Mouse (Mus musculus) myocyte (in vitro differentiated cells): ENCODE measurements around the gene Mgat2.

Experiments used
- CEBPB ChIP-seq: IDR thresholded peaks from 2 replicates; pipeline ENCODE4 v1.6.1; 2011; ENCODE audit warnings: mild to moderate bottlenecking, moderate library complexity; ENCODE audit not compliant: poor library complexity, insufficient read depth, severe bottlenecking
- E2F4 ChIP-seq: IDR thresholded peaks from one replicate; pipeline ENCODE4 v1.6.1; 2011; ENCODE audit warnings: mild to moderate bottlenecking, control low read depth, moderate library complexity; ENCODE audit not compliant: insufficient read depth
- MAX ChIP-seq: IDR thresholded peaks from one replicate; pipeline ENCODE4 v1.6.1; 2011; ENCODE audit warnings: low read depth, mild to moderate bottlenecking, control low read depth
- MYOG ChIP-seq, 3 experiments: IDR thresholded peaks; one replicate each; pipeline ENCODE4 v1.6.1; 2011; ENCODE audit warnings: control low read depth in 2 of 3, low read depth in 2 of 3, mild to moderate bottlenecking in 2 of 3; ENCODE audit not compliant: insufficient read length in 2 of 3, control insufficient read depth in 1 of 3, insufficient read depth in 1 of 3
- POLR2A ChIP-seq: IDR thresholded peaks from one replicate; pipeline ENCODE4 v1.6.1; 2011; ENCODE audit warnings: low read depth, mild to moderate bottlenecking, control low read depth, moderate library complexity; ENCODE audit not compliant: insufficient read length
- POLR2AphosphoS2 ChIP-seq: IDR thresholded peaks from one replicate; pipeline ENCODE4 v1.6.1; 2011; ENCODE audit warnings: low read depth, control low read depth; ENCODE audit not compliant: insufficient read length
- REST ChIP-seq: IDR thresholded peaks from one replicate; pipeline ENCODE4 v1.6.1; 2011; ENCODE audit warnings: mild to moderate bottlenecking, control low read depth, moderate library complexity; ENCODE audit not compliant: insufficient read depth, insufficient read length
- SRF ChIP-seq: IDR thresholded peaks from one replicate; pipeline ENCODE4 v1.6.1; 2011; ENCODE audit warnings: low read depth; ENCODE audit not compliant: control insufficient read depth, insufficient read length
- TCF12 ChIP-seq: IDR thresholded peaks from one replicate; pipeline ENCODE4 v1.6.1; 2011; ENCODE audit warnings: mild to moderate bottlenecking, control low read depth; ENCODE audit not compliant: poor library complexity, insufficient read depth, severe bottlenecking
- USF1 ChIP-seq: IDR thresholded peaks from one replicate; pipeline ENCODE4 v1.6.1; 2011; ENCODE audit warnings: low read depth, mild to moderate bottlenecking, control low read depth, moderate library complexity

GRCm38 (mm10) chr12:69235782-69236181 lies 51.8 kb downstream of the Mgat2 start:
- TF ChIP-seq POLR2A = no peak
- no peak for TF ChIP-seq E2F4
- TF ChIP-seq CEBPB = no peak
- TF ChIP-seq MAX = no peak
- no peak for TF ChIP-seq REST
- TF ChIP-seq POLR2AphosphoS2 = no peak
- TF ChIP-seq TCF12 = no peak
- TF ChIP-seq MYOG (IDR thresholded peaks at IDR 0.05; ENCODE audit: control insufficient read depth in 1 of 3, insufficient read depth in 1 of 3, insufficient read length in 2 of 3, low read depth in 2 of 3) = no peak
- TF ChIP-seq SRF = no peak
- no peak for TF ChIP-seq USF1
